12 mouse cellular contexts compared by ENCODE assay signal in genomic region chr8:88279670-88280069, GRCm38 (mm10). TPM values are rescaled to one million over a fixed set of nuclear protein-coding genes. Genes with fewer than 3 reads are reported as not detected.
DNase-seq lines count a peak whose midpoint lies in the region; ATAC-seq lines count a peak whose summit lies in the region.
"Had no signal": no experiment of that assay in that cellular context is flagged by ENCODE, and none has a peak within 500 bp of the region (broad histone marks: within the 10 kb centered on the region; RNA-seq: fewer than 3 reads in every experiment).

No protein-coding gene starts in this region.

- no peak overlapping the region for H3K4me2 ChIP-seq in forebrain, embryonic 12.5 days
- H3K4me2 ChIP-seq: forebrain, embryonic 13.5 days; heart, embryonic 13.5 days had no signal

- H3K9me3 ChIP-seq in forebrain, embryonic 12.5 days, result no peaks in the 10 kb centered on the region
- H3K9me3 ChIP-seq: forebrain, embryonic 13.5 days; heart, embryonic 13.5 days had no signal

- 0 out of 2 replicates have a peak, but pooled peaks have one; percentile 50 for ATAC-seq in frontal cortex, adult (ENCODE audit: low TSS enrichment)
- ATAC-seq in erythroblast, adult 5-6 weeks (replicated peaks; ENCODE audit: low FRiP score, poor library complexity, severe bottlenecking), result peak; percentile 66
- ATAC-seq in forebrain, embryonic 12.5 days (ENCODE audit: low FRiP score), result no peak
- ATAC-seq: forebrain, embryonic 13.5 days had no signal

- H3K4me1 ChIP-seq in forebrain, embryonic 12.5 days, result no peaks in the 10 kb centered on the region
- H3K4me1 ChIP-seq: forebrain, embryonic 13.5 days had no signal

- H3K27ac ChIP-seq in forebrain, embryonic 12.5 days, result no peak overlapping the region
- H3K27ac ChIP-seq: forebrain, embryonic 13.5 days; heart, embryonic 13.5 days had no signal

- 84% methylated on average over 6 of the region's 6 CpGs for WGBS in forebrain, embryonic 12.5 days

- no peaks in the 10 kb centered on the region for H3K27me3 ChIP-seq in forebrain, embryonic 12.5 days

- no peak overlapping the region for H3K9ac ChIP-seq in forebrain, embryonic 12.5 days
- H3K9ac ChIP-seq: forebrain, embryonic 13.5 days; heart, embryonic 13.5 days had no signal

- H3K4me3 ChIP-seq in forebrain, embryonic 12.5 days (replicated peaks), result no peak overlapping the region
- H3K4me3 ChIP-seq: forebrain, embryonic 13.5 days; heart, embryonic 13.5 days had no signal

- DNase-seq in frontal cortex, postnatal 36 days (ENCODE audit: low spot score in 2 of 2), result no peak
- DNase-seq in CD4-positive helper T cell, adult 2 months (ENCODE audit: low read depth, low spot score), result peak; percentile 71
- DNase-seq in lung, postnatal 25 days (ENCODE audit: low spot score), result peak; percentile 55
- DNase-seq in adrenal gland, postnatal 4 days (ENCODE audit: low spot score in 2 of 2), result no peak
- no peak for DNase-seq in layer of hippocampus, postnatal 10 days (ENCODE audit: low spot score in 2 of 2)
- DNase-seq: cerebellum, postnatal 10 days; kidney, postnatal 14 days had no signal

- H3K36me3 ChIP-seq in forebrain, embryonic 12.5 days (replicated peaks), result no peaks in the 10 kb centered on the region
- H3K36me3 ChIP-seq: heart, embryonic 13.5 days had no signal

RNA-seq across cellular contexts. Expression of gene Adcy7, which starts 7.5 kb away (rescaled TPM):
- 6.1 and 11.3 TPM in 2 replicates for total RNA-seq in erythroblast, adult 5-6 weeks (2015; ENCODE audit: low replicate concordance)
- total RNA-seq in erythroblast, adult 5-6 weeks (2017; ENCODE audit: low replicate concordance), result 8.9 and 13.0 TPM in 2 replicates
- polyA plus RNA-seq in forebrain, embryonic 12.5 days (2016; fragmentation: Nextera tagmentation; extraction: Ambion mirVana), result 2.2 and 2.5 TPM in 2 replicates
- total RNA-seq in adrenal gland, postnatal 4 days (2021), result 1 to 10 TPM; 6.8 to 8.0 TPM
- total RNA-seq in layer of hippocampus, postnatal 10 days (2021), result 1 to 10 TPM; 5.0 to 6.1 TPM

Comparison
In these comparisons a context has a peak if more than half of its experiments do, and no peak if none do; other contexts are left out.
1. DNase-seq: peak in CD4-positive helper T cell, adult 2 months (single experiment) and lung, postnatal 25 days (single experiment); none in frontal cortex, postnatal 36 days (0 of 2), adrenal gland, postnatal 4 days (0 of 2) and layer of hippocampus, postnatal 10 days (0 of 2).